Mouse (Mus musculus) layer of hippocampus, adult 18-20 months (tissue): Measurements from ENCODE around the gene F830045P16Rik. TPM values are rescaled to one million over a fixed set of nuclear protein-coding genes. Genes with fewer than 3 reads are reported as not detected.
"Not testable (repeated sequence)": the region's sequence is repeated elsewhere in the genome, so short reads cannot be mapped to it uniquely, and the experiment has no call there.

Experiments used
- DNase-seq, 2 experiments: peaks; one replicate each; pipeline ENCODE4 v3.0.0; 2022; ENCODE audit warnings: low spot score in 2 of 2
- total RNA-seq, 2 experiments: library from RNA; stranded (reverse); gene quantifications; 2 replicates each; pipeline ENCODE4 v1.2.3; 2021

F830045P16Rik gene
- total RNA-seq, 2 experiments from 2014 or later: 0.22 to 0.43 TPM

DNA sequence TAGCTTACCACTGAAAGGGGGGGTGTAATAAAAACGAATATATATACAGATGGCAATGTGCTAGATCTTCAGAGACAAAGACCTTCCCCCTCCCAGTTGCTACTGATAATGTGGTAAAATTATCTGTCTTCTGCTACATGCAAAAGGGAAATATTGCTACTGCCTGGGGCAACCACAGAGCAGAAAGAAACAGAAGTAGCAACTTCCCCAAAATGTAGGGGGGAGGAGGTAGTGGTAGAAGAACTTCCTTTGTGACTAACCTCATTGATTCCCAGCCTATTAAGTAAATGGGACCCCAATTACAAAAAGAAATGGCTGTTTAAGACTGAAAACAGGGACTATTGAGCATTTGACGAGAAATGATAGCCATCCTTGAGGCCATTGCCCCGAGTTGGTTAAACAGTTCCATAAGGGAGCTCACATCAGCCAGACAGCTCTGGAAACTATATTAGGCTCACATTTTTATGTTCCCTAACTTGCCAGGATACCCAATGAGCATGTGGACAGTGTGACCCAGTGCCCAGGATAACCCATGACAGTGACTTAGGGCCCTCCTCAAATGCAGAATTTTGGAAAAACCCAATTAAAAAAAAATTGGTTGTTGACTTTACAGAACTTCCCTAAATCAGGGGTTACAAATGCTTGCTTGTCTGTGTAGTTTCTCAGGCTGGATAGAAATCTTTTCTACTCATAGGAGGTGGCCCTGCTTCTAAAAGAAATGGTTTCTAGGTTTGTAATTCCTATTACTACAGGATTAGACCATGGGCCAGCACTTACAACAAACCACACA is 46.7 kb downstream of the F830045P16Rik start:
- DNase-seq: no peak

DNA sequence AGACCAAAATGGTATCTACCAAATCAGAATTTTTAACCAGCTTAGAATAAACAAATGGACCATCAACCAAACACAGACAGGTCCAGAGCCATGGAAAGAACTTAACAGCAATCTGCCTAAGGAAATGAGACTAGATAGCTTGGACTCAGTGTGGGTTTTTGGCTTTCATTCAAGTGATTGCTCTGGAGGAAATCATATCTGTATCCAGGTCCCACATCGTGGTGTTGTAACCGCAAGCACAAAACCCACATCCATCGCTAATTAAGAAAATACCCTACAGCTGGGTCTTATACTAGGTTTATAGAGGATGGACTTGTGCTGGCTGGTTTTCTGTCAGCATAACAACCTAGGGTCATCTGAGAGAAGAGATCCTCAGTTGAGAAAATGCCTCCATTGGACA is 53.3 kb downstream of the F830045P16Rik start:
- no peak for DNase-seq

- peak in 1 of 2 experiments; percentile 65 for DNase-seq
Observed at GRCm38 (mm10) chr2:129471905-129472304, 64.5 kb downstream of the F830045P16Rik start.

- no peak for DNase-seq
Observed at GRCm38 (mm10) chr2:129470839-129471238, 65.6 kb downstream of the F830045P16Rik start.

DNA sequence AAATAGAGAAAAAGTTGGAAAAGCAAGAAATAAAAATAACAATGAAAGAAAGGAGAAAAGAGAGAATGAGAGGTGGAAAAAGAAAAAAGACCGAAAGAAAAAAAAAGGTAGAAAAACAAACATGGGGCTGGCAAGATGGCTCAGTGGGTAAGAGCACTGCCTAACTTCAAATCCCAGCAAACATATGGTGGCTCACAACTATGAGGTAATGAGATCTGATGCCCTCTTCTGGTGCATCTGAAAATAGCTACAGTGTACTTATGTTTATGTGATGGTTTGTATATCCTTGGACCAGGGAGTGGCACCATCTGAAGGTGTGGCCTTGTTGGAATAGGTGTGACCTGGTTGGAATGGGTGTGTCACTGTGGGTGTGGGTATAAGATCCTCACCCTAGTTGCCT is 97.6 kb downstream of the F830045P16Rik start:
- not testable (repeated sequence) for DNase-seq

- peak in 1 of 2 experiments; percentile 16 for DNase-seq
Observed at GRCm38 (mm10) chr2:129435154-129435553, 101.2 kb downstream of the F830045P16Rik start.

GRCm38 (mm10) chr2:129423741-129424140 is 112.7 kb downstream of the F830045P16Rik start:
- DNase-seq: no peak

GRCm38 (mm10) chr2:129420897-129421561 is 115.4 kb downstream of the F830045P16Rik start:
- no peak for DNase-seq

DNA sequence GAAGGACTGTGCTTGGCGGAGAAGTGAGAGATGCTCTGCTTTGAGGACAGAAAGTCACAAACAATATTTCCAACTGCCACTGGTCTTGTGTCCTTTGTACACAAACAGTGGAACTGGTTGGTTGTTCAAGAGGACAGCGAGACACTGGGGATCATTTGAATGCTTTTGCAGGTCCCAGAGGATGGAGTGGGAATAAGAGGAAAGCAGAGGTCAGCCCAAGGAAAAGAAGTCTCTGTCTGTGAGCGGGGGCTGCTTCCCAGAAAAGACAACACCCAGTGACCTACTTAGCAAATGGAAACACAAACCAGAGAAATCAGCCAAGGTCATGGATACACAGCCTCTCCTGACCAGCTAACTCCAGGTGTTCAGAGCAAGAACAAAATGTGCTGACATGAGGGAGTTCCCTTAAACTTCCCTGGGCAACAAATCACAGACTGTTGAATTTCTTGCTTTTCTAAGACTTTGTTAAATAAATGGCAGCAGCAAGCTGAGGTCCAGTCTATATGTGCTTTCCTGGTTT is 117.0 kb downstream of the F830045P16Rik start:
- no peak for DNase-seq

- peak; percentile 9 to 30 for DNase-seq
Observed at GRCm38 (mm10) chr2:129414593-129414992, 121.8 kb downstream of the F830045P16Rik start.

DNA sequence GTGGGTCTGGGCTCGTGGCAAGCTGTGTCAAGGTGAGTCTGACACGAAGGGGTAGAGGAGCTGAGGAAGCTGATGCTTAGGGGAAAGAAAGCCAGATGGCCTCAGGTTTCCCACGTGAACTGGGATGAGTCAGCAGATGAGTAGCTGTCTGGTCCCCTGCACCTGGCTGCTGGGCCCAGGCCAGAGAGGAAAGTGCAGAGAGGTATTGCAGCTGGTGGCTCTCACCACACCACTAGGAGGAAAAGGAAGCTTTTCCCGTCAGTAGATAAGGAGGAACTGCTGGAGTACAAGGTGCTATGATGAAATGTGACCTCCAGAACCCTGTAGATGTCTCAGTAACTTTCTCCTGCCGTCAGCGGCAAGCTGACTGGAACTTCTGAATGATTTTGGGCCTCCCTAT is 122.9 kb downstream of the F830045P16Rik start:
- DNase-seq: no peak

DNA sequence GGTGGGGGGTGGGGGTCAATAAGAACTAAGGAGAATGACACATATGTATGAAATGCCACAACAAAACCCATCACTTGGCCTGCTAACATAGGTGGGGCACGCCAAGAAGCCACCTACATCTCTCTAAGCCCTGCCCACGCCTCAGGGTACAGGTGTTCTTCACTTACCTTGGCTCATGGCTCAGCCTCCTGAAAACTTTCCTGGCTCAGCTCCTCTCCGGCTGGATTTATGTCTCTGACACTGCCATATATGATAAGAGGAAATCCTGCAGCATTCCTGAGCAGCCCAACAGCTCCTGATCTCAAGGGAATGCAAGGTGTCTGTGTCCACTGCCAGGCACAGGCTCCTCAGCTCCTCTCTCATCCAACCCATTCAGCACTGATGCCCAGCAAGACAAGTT is 124.8 kb downstream of the F830045P16Rik start:
- no peak for DNase-seq

DNA sequence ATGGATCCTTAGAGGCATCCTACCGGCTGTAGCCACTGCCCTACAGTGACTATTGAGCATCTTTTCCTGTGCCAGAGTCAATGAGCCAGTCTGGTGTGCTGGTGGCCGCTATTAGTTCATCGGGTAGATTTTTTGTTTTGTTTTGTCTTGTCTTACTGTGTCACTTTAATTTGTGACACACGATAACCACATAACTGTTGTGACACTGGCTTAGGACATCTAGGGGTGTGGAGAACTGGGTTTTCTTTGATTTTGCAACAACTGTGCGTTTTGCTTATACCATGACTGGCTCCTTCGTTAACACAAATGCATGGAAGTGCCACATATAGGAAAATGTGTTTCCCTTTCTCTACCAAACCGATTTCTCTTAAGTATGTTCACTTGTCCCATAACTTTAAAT is 126.1 kb downstream of the F830045P16Rik start:
- no peak for DNase-seq

- peak; percentile 70 to 88 for DNase-seq
Observed at GRCm38 (mm10) chr2:129408476-129408875, 127.9 kb downstream of the F830045P16Rik start.

Other genes starting within 250 kb of the F830045P16Rik start
- under 1 TPM; 0.23 to 0.30 TPM for gene Ckap2l, start 239.4 kb downstream of the F830045P16Rik start, total RNA-seq
- under 1 TPM; 0.47 to 0.71 TPM for gene Il1a, start 226.6 kb downstream of the F830045P16Rik start, total RNA-seq
- not detected for gene Il1b, start 165.5 kb downstream of the F830045P16Rik start, total RNA-seq
- gene Sirpa, start 56.2 kb upstream of the F830045P16Rik start, total RNA-seq: 100 to 1,000 TPM; 295 to 305 TPM
- 10 to 100 TPM; 11.9 to 18.7 TPM for gene Pdyn, start 163.2 kb upstream of the F830045P16Rik start, total RNA-seq